ENCODE assay signal across 2 mouse cellular contexts in the genomic region with DNA sequence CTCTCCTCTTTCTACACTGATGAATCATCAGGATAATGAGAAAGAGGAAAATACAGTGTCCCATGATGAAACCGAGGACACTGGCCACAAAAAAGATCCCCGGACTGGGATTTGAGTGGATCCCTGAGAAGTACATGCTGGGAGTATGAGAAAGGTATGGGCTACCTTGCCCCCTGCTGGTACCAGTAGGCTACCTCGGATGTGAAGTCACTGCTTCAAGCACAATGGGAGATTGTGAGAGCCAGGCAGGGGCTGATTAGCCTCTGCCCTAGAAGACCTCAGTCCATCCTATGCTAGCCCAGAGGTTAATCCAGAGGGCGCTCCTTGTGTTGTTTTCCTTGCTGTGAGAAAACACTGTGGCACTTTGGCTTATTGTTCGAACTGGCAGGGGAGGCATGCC.
TF ChIP-seq lines count a peak whose summit lies in the region.

No protein-coding gene starts in this region.

TF ChIP-seq in CH12.LX, 34 proteins besides CTCF, POLR2A, EP300 and RAD21:
- TF ChIP-seq CHD2 (IDR thresholded peaks at IDR 0.05; ENCODE audit: low read length) (no peak), MAX (IDR thresholded peaks at IDR 0.05; ENCODE audit: low read length) (no peak), ELF1 (IDR thresholded peaks at IDR 0.05; ENCODE audit: low read depth, low read length) (no peak), PAX5 (IDR thresholded peaks at IDR 0.05; ENCODE audit: low read length) (no peak), ZC3H11A (IDR thresholded peaks at IDR 0.05; ENCODE audit: low read depth, low read length) (no peak), NRF1 (IDR thresholded peaks at IDR 0.05; ENCODE audit: low read depth, low read length) (no peak), MXI1 (IDR thresholded peaks at IDR 0.05; ENCODE audit: low read depth, low read length) (no peak)

TF ChIP-seq in MEL, 35 proteins besides CTCF, POLR2A, EP300 and RAD21:
- TF ChIP-seq NELFE (IDR thresholded peaks at IDR 0.05; ENCODE audit: low read depth, low read length) (no peak), ZMIZ1 (IDR thresholded peaks at IDR 0.05; ENCODE audit: low read depth, low read length) (no peak), POLR2AphosphoS5 (IDR thresholded peaks at IDR 0.05; ENCODE audit: borderline replicate concordance, low read depth, low read length) (no peak), MXI1 (IDR thresholded peaks at IDR 0.05; ENCODE audit: low read depth, low read length) (no peak), CHD1 (IDR thresholded peaks at IDR 0.05; ENCODE audit: low read depth, low read length) (no peak), MEF2A (IDR thresholded peaks at IDR 0.05; ENCODE audit: extremely low read depth, insufficient replicate concordance, low read depth, low read length, poor library complexity, severe bottlenecking) (no peak), ZNF384 (IDR thresholded peaks at IDR 0.05; ENCODE audit: low read depth, low read length) (no peak), ZC3H11A (IDR thresholded peaks at IDR 0.05; ENCODE audit: low read depth, low read length) (no peak)
